ENCODE assay signal across 16 mouse cellular contexts in the genomic region with DNA sequence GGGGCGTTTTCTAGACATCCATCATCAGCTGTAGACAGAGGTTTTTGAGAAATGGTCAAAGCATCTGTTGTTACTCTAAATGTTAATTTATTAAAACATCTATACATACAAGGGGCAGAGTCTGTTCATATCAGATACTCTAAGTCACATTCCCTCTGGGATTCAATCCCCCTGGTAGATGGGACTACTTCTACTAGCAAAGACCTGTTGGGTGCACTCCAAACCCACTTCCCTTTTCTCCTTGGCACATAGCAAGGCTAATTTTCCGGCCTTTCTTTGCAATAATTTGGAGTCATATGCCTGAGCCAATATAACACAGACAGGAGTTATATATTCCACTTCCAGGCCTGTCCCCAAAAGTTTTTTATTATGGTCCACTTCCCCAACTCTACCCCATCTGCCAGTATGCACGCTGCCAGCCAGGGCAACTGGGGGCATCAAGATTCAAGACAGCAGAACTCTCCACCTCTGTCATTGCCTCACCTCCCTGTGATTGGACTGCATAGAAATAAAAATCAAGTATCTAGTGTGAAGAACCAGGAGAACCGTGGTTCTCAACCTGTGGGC. TPM values are rescaled to one million over a fixed set of nuclear protein-coding genes. Genes with fewer than 3 reads are reported as not detected.
"Had no signal": no experiment of that assay in that cellular context is flagged by ENCODE, and none has a peak within 500 bp of the region (broad histone marks: within the 10 kb centered on the region; RNA-seq: fewer than 3 reads in every experiment).

No protein-coding gene starts in this region.

- H3K9ac ChIP-seq: neural tube, embryonic 15.5 days; stomach, embryonic 15.5 days had no signal

- H3K9me3 ChIP-seq: neural tube, embryonic 15.5 days; stomach, embryonic 15.5 days had no signal

- H3K27ac ChIP-seq: neural tube, embryonic 15.5 days; stomach, embryonic 15.5 days; stomach, postnatal 0 days had no signal

- DNase-seq: retina, postnatal 1 day; right cerebral cortex, adult 18-20 months; right cerebral cortex, postnatal 14 days; right cerebral cortex, postnatal 25 days; right cerebral cortex, postnatal 4 days; spleen, adult 18-20 months; thymus, adult 18-20 months; thymus, adult 2 months; thymus, postnatal 14 days; thymus, postnatal 25 days; thymus, postnatal 36 days; thymus, postnatal 4 days had no signal

- H3K4me2 ChIP-seq: neural tube, embryonic 15.5 days; stomach, embryonic 15.5 days had no signal

- H3K36me3 ChIP-seq: stomach, embryonic 15.5 days had no signal

- H3K27me3 ChIP-seq: neural tube, embryonic 15.5 days; stomach, embryonic 15.5 days had no signal

- H3K4me1 ChIP-seq: neural tube, embryonic 15.5 days; stomach, embryonic 15.5 days had no signal

- H3K4me3 ChIP-seq: neural tube, embryonic 15.5 days; stomach, embryonic 15.5 days had no signal

RNA-seq across cellular contexts. Expression of a gene that starts 30.5 kb away (rescaled TPM):
- total RNA-seq: neutrophil, adult 5-6 weeks had no signal
